Comparison of ENCODE assay signal across 10 mouse cellular contexts in the genomic region with DNA sequence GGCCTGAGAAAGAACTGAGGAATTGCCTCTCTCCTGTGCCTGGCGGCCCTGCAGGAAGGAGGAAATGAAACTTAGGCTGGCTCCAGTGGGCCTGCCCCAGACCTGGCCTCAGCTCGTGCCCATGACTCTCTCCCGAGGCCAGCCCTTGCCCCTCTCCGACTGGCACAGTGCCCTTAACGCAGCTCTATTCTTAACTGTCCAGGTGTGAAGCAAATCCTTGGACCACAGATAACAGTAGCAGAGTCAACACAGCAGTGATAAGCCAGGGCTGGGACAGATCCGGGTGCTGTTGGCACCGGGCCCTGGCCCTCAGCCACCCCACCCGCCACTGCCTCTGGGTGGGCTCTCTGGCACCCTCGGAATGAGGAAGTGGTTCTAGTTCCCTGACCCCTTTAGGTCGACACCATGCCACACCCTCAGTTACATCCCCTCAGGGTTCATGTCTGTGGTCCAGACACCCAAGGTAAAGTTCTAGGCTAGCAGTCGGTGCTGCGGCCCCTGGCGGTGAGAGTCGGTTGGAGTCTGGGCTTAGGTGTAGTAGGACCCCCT. TPM values are rescaled to one million over a fixed set of nuclear protein-coding genes. Genes with fewer than 3 reads are reported as not detected.
DNase-seq lines count a peak whose midpoint lies in the region; ATAC-seq lines count a peak whose summit lies in the region.
"Had no signal": no experiment of that assay in that cellular context is flagged by ENCODE, and none has a peak within 500 bp of the region (broad histone marks: within the 10 kb centered on the region; RNA-seq: fewer than 3 reads in every experiment).

No protein-coding gene starts in this region.

- peak; percentile 14 for DNase-seq in kidney, adult 18-20 months
- DNase-seq in kidney, adult 8-10 months, result no peak
- peak; percentile 52 for DNase-seq in R1 (ENCODE audit: low read depth, low spot score)
- no peak for DNase-seq in adrenal gland, adult 2 months
- DNase-seq: right cerebral cortex, postnatal 25 days had no signal

- H3K4me2 ChIP-seq in liver, embryonic 12.5 days, result no peak overlapping the region
- H3K4me2 ChIP-seq in hindbrain, embryonic 13.5 days, result no peak overlapping the region

- ATAC-seq in hematopoietic stem cell, adult 5-6 weeks (replicated peaks in 1 of 2; ENCODE audit: insufficient read depth in 1 of 2, low FRiP score in 2 of 2, low TSS enrichment in 1 of 2, low read depth in 1 of 2, poor library complexity in 2 of 2, severe bottlenecking in 2 of 2), result peak; percentile 56 to 68
- peak; percentile 52 for ATAC-seq in megakaryocyte-erythroid progenitor cell, adult 5-6 weeks (replicated peaks; ENCODE audit: low FRiP score, low TSS enrichment, poor library complexity, severe bottlenecking)
- no peak for ATAC-seq in liver, embryonic 12.5 days
- ATAC-seq in hindbrain, embryonic 13.5 days (ENCODE audit: low FRiP score), result no peak

- H3K27me3 ChIP-seq in liver, embryonic 12.5 days (replicated peaks), result peaks cover 85% of the 10 kb centered on the region
- H3K27me3 ChIP-seq in hindbrain, embryonic 13.5 days, result 0 out of 2 replicates have a peak, but pooled peaks cover 8% of the 10 kb centered on the region

- no peaks in the 10 kb centered on the region for H3K9me3 ChIP-seq in liver, embryonic 12.5 days (replicated peaks)
- no peaks in the 10 kb centered on the region for H3K9me3 ChIP-seq in hindbrain, embryonic 13.5 days

- no peak overlapping the region for H3K9ac ChIP-seq in liver, embryonic 12.5 days
- H3K9ac ChIP-seq in hindbrain, embryonic 13.5 days, result no peak overlapping the region

- H3K36me3 ChIP-seq in liver, embryonic 12.5 days, result no peaks in the 10 kb centered on the region
- peaks cover 59% of the 10 kb centered on the region for H3K36me3 ChIP-seq in hindbrain, embryonic 13.5 days

- H3K27ac ChIP-seq in liver, embryonic 12.5 days, result no peak overlapping the region
- no peak overlapping the region for H3K27ac ChIP-seq in hindbrain, embryonic 13.5 days
- H3K27ac ChIP-seq: heart, adult 2 months had no signal

- H3K4me3 ChIP-seq in liver, embryonic 12.5 days, result no peak overlapping the region
- no peak overlapping the region for H3K4me3 ChIP-seq in hindbrain, embryonic 13.5 days
- H3K4me3 ChIP-seq: heart, adult 2 months had no signal

- 50% methylated on average over 14 of the region's 14 CpGs for WGBS in liver, embryonic 12.5 days (ENCODE audit: insufficient replicate concordance)
- 82% methylated on average over 12 of the region's 14 CpGs for WGBS in hindbrain, embryonic 13.5 days

- peaks cover 10% of the 10 kb centered on the region for H3K4me1 ChIP-seq in liver, embryonic 12.5 days
- H3K4me1 ChIP-seq in hindbrain, embryonic 13.5 days (replicated peaks), result peaks cover 2% of the 10 kb centered on the region

RNA-seq across cellular contexts. Expression of a gene that starts 4.8 kb away (rescaled TPM):
- 0.44 and 1.7 TPM in 2 replicates for total RNA-seq in hematopoietic stem cell, adult 5-6 weeks (2017)
- total RNA-seq in megakaryocyte-erythroid progenitor cell, adult 5-6 weeks (2014; fragmentation: Nextera tagmentation), result not detected in 2 replicates
- not detected in 2 replicates for total RNA-seq in megakaryocyte-erythroid progenitor cell, adult 5-6 weeks (2017)
- 0.13 TPM in 1 of 2 replicates, not detected in the other for polyA plus RNA-seq in liver, embryonic 12.5 days (2016; fragmentation: Nextera tagmentation; extraction: Ambion mirVana)
- total RNA-seq in adrenal gland, adult 2 months (2021), result under 1 TPM; 0.24 to 0.32 TPM
- polyA plus RNA-seq in adrenal gland, adult 2 months (2012; rRNA removed), result 0.53 and 0.85 TPM in 2 replicates
- polyA plus RNA-seq in hindbrain, embryonic 13.5 days (2015; fragmentation: Nextera tagmentation; extraction: Ambion mirVana), result 1.3 and 2.8 TPM in 2 replicates

RNA-seq across cellular contexts. Expression of a gene that starts 6.7 kb away (rescaled TPM):
- 52.1 and 81.3 TPM in 2 replicates for total RNA-seq in hematopoietic stem cell, adult 5-6 weeks (2017)
- total RNA-seq in megakaryocyte-erythroid progenitor cell, adult 5-6 weeks (2014; fragmentation: Nextera tagmentation), result 114 and 122 TPM in 2 replicates
- total RNA-seq in megakaryocyte-erythroid progenitor cell, adult 5-6 weeks (2017), result 68.1 and 92.8 TPM in 2 replicates
- polyA plus RNA-seq in liver, embryonic 12.5 days (2016; fragmentation: Nextera tagmentation; extraction: Ambion mirVana), result 160 and 167 TPM in 2 replicates
- 100 to 1,000 TPM; 150 to 174 TPM for total RNA-seq in adrenal gland, adult 2 months (2021)
- polyA plus RNA-seq in adrenal gland, adult 2 months (2012; rRNA removed), result 252 and 300 TPM in 2 replicates
- polyA plus RNA-seq in hindbrain, embryonic 13.5 days (2015; fragmentation: Nextera tagmentation; extraction: Ambion mirVana), result 161 and 166 TPM in 2 replicates

RNA-seq across cellular contexts. Expression of a gene that starts 12.1 kb away (rescaled TPM):
- total RNA-seq in hematopoietic stem cell, adult 5-6 weeks (2017), result 108 and 186 TPM in 2 replicates
- 127 and 147 TPM in 2 replicates for total RNA-seq in megakaryocyte-erythroid progenitor cell, adult 5-6 weeks (2014; fragmentation: Nextera tagmentation)
- 119 and 124 TPM in 2 replicates for total RNA-seq in megakaryocyte-erythroid progenitor cell, adult 5-6 weeks (2017)
- 170 and 187 TPM in 2 replicates for polyA plus RNA-seq in liver, embryonic 12.5 days (2016; fragmentation: Nextera tagmentation; extraction: Ambion mirVana)
- 100 to 1,000 TPM; 143 to 163 TPM for total RNA-seq in adrenal gland, adult 2 months (2021)
- 433 and 437 TPM in 2 replicates for polyA plus RNA-seq in adrenal gland, adult 2 months (2012; rRNA removed)
- 205 and 209 TPM in 2 replicates for polyA plus RNA-seq in hindbrain, embryonic 13.5 days (2015; fragmentation: Nextera tagmentation; extraction: Ambion mirVana)

RNA-seq across cellular contexts. Expression of a gene that starts 12.5 kb away (rescaled TPM):
- total RNA-seq in hematopoietic stem cell, adult 5-6 weeks (2017), result 3.4 and 3.8 TPM in 2 replicates
- total RNA-seq in megakaryocyte-erythroid progenitor cell, adult 5-6 weeks (2014; fragmentation: Nextera tagmentation), result not detected in 2 replicates
- not detected in 2 replicates for total RNA-seq in megakaryocyte-erythroid progenitor cell, adult 5-6 weeks (2017)
- polyA plus RNA-seq in liver, embryonic 12.5 days (2016; fragmentation: Nextera tagmentation; extraction: Ambion mirVana), result 0.31 and 0.38 TPM in 2 replicates
- 1 to 10 TPM; 1.9 to 2.3 TPM for total RNA-seq in adrenal gland, adult 2 months (2021)
- polyA plus RNA-seq in adrenal gland, adult 2 months (2012; rRNA removed), result 6.0 and 9.1 TPM in 2 replicates
- polyA plus RNA-seq in hindbrain, embryonic 13.5 days (2015; fragmentation: Nextera tagmentation; extraction: Ambion mirVana), result 64.3 and 68.1 TPM in 2 replicates

RNA-seq across cellular contexts. Expression of a gene that starts 18.7 kb away (rescaled TPM):
- total RNA-seq in hematopoietic stem cell, adult 5-6 weeks (2017), result 0.38 TPM in 1 of 2 replicates, not detected in the other
- 4.0 TPM in 1 of 2 replicates, not detected in the other for total RNA-seq in megakaryocyte-erythroid progenitor cell, adult 5-6 weeks (2014; fragmentation: Nextera tagmentation)
- total RNA-seq in megakaryocyte-erythroid progenitor cell, adult 5-6 weeks (2017), result 0.57 and 1.7 TPM in 2 replicates
- 1.7 and 3.1 TPM in 2 replicates for polyA plus RNA-seq in liver, embryonic 12.5 days (2016; fragmentation: Nextera tagmentation; extraction: Ambion mirVana)
- total RNA-seq in adrenal gland, adult 2 months (2021), result 10 to 100 TPM in 1 of 2 experiments, 1 to 10 TPM in 1; 8.9 to 10.1 TPM
- 10.1 and 10.2 TPM in 2 replicates for polyA plus RNA-seq in adrenal gland, adult 2 months (2012; rRNA removed)
- polyA plus RNA-seq in hindbrain, embryonic 13.5 days (2015; fragmentation: Nextera tagmentation; extraction: Ambion mirVana), result 53.5 and 60.7 TPM in 2 replicates

Comparison
In these comparisons a context has a peak if more than half of its experiments do, and no peak if none do; other contexts are left out.
1. DNase-seq: peak in kidney, adult 18-20 months (single experiment) and R1 (single experiment); none in kidney, adult 8-10 months (0 of 2) and adrenal gland, adult 2 months (single experiment).
2. ATAC-seq: peak in hematopoietic stem cell, adult 5-6 weeks (2 of 2) and megakaryocyte-erythroid progenitor cell, adult 5-6 weeks (single experiment); none in liver, embryonic 12.5 days (single experiment) and hindbrain, embryonic 13.5 days (single experiment).